Mouse (Mus musculus) heart, adult 2 months (tissue): ENCODE measurements around the gene Timp2.

ENCODE experiments used
- CTCF ChIP-seq: fragments of 200-600 bp; IDR thresholded peaks from 2 replicates; pipeline ENCODE4 v1.8.1; 2022; ENCODE audit warnings: antibody characterized with exemption, mild to moderate bottlenecking, moderate library complexity
- EP300 ChIP-seq: fragments of 200-500 bp; IDR thresholded peaks from 2 replicates; pipeline ENCODE4 v1.6.1; 2011; ENCODE audit warnings: low read depth, low read length, control low read depth; ENCODE audit not compliant: insufficient read depth
- POLR2A ChIP-seq: fragments of 200-500 bp; IDR thresholded peaks from 2 replicates; pipeline ENCODE4 v1.6.1; 2011; ENCODE audit warnings: mild to moderate bottlenecking, low read depth, low read length, control low read depth; ENCODE audit not compliant: insufficient read depth

DNA sequence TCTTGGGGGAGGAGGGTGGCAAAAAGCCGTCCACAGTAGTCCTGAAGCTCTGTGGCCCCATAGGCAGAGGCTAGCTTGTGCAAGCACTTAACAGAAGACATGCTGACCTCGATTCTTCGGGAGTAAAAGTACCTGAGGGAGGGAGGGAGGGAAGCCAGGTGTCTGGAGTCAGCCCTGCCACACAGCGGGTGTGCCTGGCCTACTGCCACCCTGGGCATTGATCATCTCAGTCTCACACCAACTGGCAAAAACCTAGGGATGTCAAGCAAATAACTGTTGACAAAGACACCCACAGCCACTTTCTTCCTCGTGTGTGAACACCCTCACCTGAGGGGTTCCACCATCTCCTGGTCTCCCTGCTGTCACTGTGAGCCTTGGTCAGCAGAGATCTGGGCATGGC is 38.5 kb upstream of the Timp2 start:
- TF ChIP-seq POLR2A (no peak), CTCF (no peak), EP300 (no peak)
